Mouse (Mus musculus) lung, postnatal 0 days (tissue): ENCODE measurements around the gene Olfr1393. TPM values are rescaled to one million over a fixed set of nuclear protein-coding genes. Genes with fewer than 3 reads are reported as not detected.

Experiments
- ATAC-seq: fragments of 200-750 bp; cut with Nextera tagmentation; 2 replicates; pipeline ENCODE4 v1.8.0; 2017; ENCODE audit warnings: moderate library complexity
- DNase-seq: peaks from one replicate; pipeline ENCODE4 v3.0.0-alpha.2; 2016; ENCODE audit warnings: low spot score
- H3K27ac ChIP-seq: fragments of 300-500 bp; sonication (generic); 2 replicates; pipeline ENCODE4 v1.5.1; 2014; ENCODE audit warnings: antibody characterized with exemption, mild to moderate bottlenecking, low read length, mixed read lengths
- H3K27me3 ChIP-seq: fragments of 300-500 bp; sonication (generic); replicated peaks from 2 replicates; pipeline ENCODE4 v1.6.1; 2014; ENCODE audit warnings: low read length, mixed read lengths; ENCODE audit not compliant: insufficient read depth
- H3K36me3 ChIP-seq: fragments of 300-500 bp; sonication (generic); 2 replicates; pipeline ENCODE4 v1.6.1; 2014; ENCODE audit warnings: low read length, mixed read lengths; ENCODE audit not compliant: insufficient read depth
- H3K4me1 ChIP-seq: fragments of 300-500 bp; sonication (generic); 2 replicates; pipeline ENCODE4 v1.6.1; 2014; ENCODE audit warnings: antibody characterized with exemption, low read depth, low read length, mixed read lengths; ENCODE audit not compliant: insufficient read depth
- H3K4me2 ChIP-seq: fragments of 300-500 bp; sonication (generic); replicated peaks from 2 replicates; pipeline ENCODE4 v1.6.1; 2014; ENCODE audit warnings: low read depth, mild to moderate bottlenecking, low read length, moderate library complexity, mixed read lengths
- H3K4me3 ChIP-seq: fragments of 300-500 bp; sonication (generic); 2 replicates; pipeline ENCODE4 v1.5.1; 2014; ENCODE audit warnings: low read depth, low read length
- H3K9ac ChIP-seq: fragments of 300-500 bp; sonication (generic); replicated peaks from 2 replicates; pipeline ENCODE4 v1.6.1; 2014; ENCODE audit warnings: low read depth, mild to moderate bottlenecking
- H3K9me3 ChIP-seq: fragments of 300-500 bp; sonication (generic); 2 replicates; pipeline ENCODE4 v1.6.1; 2016; ENCODE audit warnings: low read length, mixed read lengths
- CTCF ChIP-seq: IDR thresholded peaks from 2 replicates; pipeline ENCODE4 v1.5.1; 2016; ENCODE audit warnings: antibody characterized with exemption, mild to moderate bottlenecking
- EP300 ChIP-seq: IDR thresholded peaks from 2 replicates; pipeline ENCODE4 v1.6.1; 2016; ENCODE audit warnings: antibody characterized with exemption, mild to moderate bottlenecking, control low read depth
- WGBS: fragments of 180-500 bp; shearing (Covaris S2); extraction: QIAGEN DNeasy Blood & Tissue Kit; methylation state at CpG from one replicate; pipeline ENCODE4 v1.1.7; 2014; 5-methylcytosine and 5-hydroxymethylcytosine counted together
- polyA plus RNA-seq: library from polyadenylated mRNA; unstranded; fragments of >200 nt; fragmentation: Nextera tagmentation; extraction: Ambion mirVana; gene quantifications from 2 replicates; pipeline ENCODE4 v1.2.1, GENCODE M21; 2015

The Olfr1393 gene
- polyA plus RNA-seq, 1 experiment from 2014 or later = not detected

DNA sequence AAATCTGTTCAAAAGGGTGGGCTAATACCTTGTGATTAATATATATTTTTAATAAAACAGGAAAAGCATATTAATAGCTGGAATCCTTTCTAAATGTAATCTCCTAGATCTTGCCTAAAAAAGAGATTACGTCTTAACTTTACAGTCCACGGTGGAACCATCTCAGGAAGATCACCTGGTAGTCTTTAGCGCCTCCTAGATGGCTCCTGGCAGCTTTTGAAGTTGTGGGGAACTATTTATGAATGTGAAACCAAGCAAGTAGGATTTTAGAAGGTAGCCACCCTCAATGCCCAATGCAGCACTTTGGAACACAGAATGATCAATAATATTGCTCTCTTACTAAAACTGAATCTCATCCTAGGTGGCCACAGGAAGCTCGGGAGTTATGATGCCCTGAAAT lies 37.2 kb upstream of the Olfr1393 start:
- H3K27ac ChIP-seq = no peak overlapping the region
- peaks cover 6% of the 10 kb centered on the region; the same call in 1 of the 2 replicates for H3K4me1 ChIP-seq
- TF ChIP-seq EP300 = no peak
- no peak for TF ChIP-seq CTCF
- no peak overlapping the region for H3K4me2 ChIP-seq
- H3K36me3 ChIP-seq = no peaks in the 10 kb centered on the region
- 75% methylated on average over 4 of the region's 4 CpGs for WGBS
- no peak overlapping the region for H3K9ac ChIP-seq
- no peak for DNase-seq
- H3K27me3 ChIP-seq = no peaks in the 10 kb centered on the region
- H3K9me3 ChIP-seq = no peaks in the 10 kb centered on the region
- H3K4me3 ChIP-seq = no peak overlapping the region
- ATAC-seq = no peak

DNA sequence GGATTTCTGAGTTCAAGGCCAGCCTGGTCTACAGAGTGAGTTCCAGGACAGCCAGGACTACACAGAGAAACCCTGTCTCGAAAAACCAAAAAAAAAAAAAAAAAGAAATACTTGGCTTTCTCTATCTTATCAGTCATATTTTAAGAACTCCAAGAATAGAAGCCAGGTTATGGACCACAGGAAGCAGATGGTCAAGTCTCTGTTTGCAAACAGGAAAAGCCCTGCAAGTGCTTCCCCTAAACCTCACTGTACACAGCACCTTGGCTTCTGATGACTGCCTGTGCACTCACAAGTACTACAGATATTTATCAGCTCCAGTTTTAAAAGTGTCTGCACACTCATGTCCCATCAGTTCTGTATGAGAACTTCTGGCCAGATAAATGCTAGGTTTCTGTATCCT lies 36.6 kb upstream of the Olfr1393 start:
- Histone ChIP-seq H3K27me3 (no peaks in the 10 kb centered on the region), H3K4me2 (no peak overlapping the region), H3K9ac (no peak overlapping the region), H3K4me3 (no peak overlapping the region), H3K36me3 (no peaks in the 10 kb centered on the region), H3K4me1 (peaks cover 6% of the 10 kb centered on the region; the same call in 1 of the 2 replicates), H3K9me3 (no peaks in the 10 kb centered on the region), H3K27ac (no peak overlapping the region)
- ATAC-seq (no peak), DNase-seq (peak; percentile 37)
- 38% methylated on average over 1 of the region's 1 CpGs for WGBS
- TF ChIP-seq CTCF = no peak
- peak; percentile 58 for TF ChIP-seq EP300

DNA sequence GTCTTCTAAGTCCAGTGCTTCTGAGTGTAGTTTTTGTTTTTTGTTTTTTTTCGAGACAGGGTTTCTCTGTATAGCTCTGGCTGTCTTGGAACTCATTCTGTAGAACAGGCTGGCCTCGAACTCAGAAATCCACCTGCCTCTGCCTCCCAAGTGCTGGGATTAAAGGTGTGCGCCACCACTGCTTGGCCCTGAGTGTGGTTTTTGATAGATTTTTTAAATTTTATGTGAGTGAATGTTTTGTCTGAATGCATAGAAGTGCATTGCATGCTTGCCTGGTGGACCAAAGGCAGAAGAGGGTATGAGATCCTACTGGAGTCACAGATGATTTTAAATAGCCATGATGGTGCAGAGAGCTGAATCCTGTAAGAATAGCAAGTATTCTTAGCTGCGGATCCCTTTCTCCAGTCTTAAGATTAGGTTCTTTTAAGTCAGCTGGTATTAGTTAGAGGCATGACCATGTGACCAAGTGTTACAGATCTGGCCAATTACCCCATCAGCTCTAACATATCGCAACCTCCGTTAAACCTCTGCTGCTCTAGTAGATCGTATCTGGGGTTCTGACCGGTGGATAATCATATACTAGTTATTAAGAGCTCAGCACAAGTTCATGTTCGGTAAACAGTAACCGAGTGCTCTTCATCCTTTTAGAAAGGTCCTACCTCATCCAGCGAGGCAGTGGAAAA lies 35.0 kb upstream of the Olfr1393 start:
- ATAC-seq (no peak), DNase-seq (peak; percentile 65)
- peak overlapping the region; percentile 95; the same call in 1 of the 2 replicates for H3K27ac ChIP-seq
- peaks cover 18% of the 10 kb centered on the region; the same call in 1 of the 2 replicates for H3K4me1 ChIP-seq
- no peaks in the 10 kb centered on the region for H3K36me3 ChIP-seq
- no peaks in the 10 kb centered on the region for H3K27me3 ChIP-seq
- no peaks in the 10 kb centered on the region for H3K9me3 ChIP-seq
- no peak overlapping the region for H3K9ac ChIP-seq
- H3K4me3 ChIP-seq = peak overlapping the region; percentile 52
- TF ChIP-seq EP300 = no peak
- TF ChIP-seq CTCF = no peak
- peak overlapping the region; percentile 64 for H3K4me2 ChIP-seq
- WGBS = 20% methylated on average over 11 of the region's 11 CpGs

DNA sequence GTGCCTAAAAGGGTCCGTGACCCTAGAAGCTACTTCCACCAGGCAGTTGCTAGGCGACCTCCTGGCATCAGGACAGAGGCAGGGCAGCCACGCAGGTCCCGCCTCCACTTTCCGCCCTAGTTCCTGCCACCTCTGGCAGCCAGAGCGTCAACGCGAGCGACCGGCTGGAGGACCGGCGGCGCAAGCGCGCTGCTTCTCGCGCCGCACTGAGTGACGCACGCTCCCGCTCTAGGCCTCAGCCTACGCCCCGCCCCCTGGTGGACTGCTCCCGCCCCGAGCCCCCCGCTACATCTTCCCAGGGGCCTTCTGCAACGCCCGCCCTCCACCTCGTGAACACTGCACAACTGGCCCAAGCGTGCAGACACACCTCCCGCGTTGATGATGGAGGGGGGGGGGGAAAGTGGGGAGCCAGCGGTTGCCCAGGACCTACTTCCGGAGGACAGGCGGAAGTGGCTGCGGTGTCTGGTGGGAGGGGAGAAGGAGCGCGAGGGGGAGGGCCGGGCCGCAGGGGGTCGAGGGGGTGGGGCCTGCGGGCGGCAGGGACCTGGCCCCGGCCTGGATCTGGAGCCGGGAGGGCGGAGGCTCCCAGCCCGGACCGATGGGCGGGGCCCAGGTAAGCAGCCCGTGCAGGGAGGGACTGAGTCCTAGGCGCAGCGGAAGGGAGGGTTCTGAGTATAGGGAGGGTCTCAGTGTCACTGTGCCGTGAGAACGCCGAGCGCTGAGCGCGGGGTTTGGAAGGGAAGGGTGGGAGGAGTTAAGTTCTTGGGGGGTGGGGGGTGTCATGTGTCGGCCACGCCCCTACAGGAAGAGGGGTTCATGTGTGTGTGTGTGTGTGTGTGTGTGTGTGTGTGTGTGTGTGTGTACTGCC lies 34.1 kb upstream of the Olfr1393 start, which contains the start of gene Mgat1:
Gene Mgat1, plus strand, starts transcription at position 465 of the 868 bp plus-strand sequence.
- peaks cover 22% of the 10 kb centered on the region for H3K4me1 ChIP-seq
- TF ChIP-seq EP300 = 0 out of 2 replicates have a peak, but pooled peaks have one; percentile 7
- peak; percentile 59 for TF ChIP-seq CTCF
- ATAC-seq = peak; percentile 89
- no peaks in the 10 kb centered on the region for H3K27me3 ChIP-seq
- H3K4me3 ChIP-seq = peak within 1 kb of the TSS; percentile 52
- H3K9me3 ChIP-seq = no peaks in the 10 kb centered on the region
- H3K4me2 ChIP-seq = peak within 1 kb of the TSS; percentile 64
- no peaks in the 10 kb centered on the region for H3K36me3 ChIP-seq
- WGBS = 2% methylated on average over 44 of the region's 60 CpGs
- DNase-seq = peak; percentile 99
- peak within 1 kb of the TSS; percentile 52 for H3K9ac ChIP-seq
- H3K27ac ChIP-seq = peak within 1 kb of the TSS; percentile 95

DNA sequence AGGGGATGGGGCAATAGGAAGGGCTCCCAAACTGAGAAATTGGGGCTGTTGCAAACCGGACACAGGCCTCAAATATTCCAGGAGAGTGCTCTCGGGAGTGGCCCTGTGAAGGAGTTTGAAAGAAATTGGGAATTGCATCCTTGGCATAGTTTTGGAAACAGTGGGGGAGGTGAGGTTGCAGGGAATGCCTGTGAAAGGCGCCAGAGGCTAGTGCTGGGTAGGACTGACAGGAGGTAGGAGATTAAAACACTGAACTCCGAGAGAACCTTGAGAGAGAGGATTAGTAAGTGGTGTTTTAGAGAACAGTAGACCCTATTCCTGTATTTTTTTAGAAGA lies 33.5 kb upstream of the Olfr1393 start:
- Histone ChIP-seq H3K4me2 (peak overlapping the region; percentile 64), H3K4me1 (peaks cover 28% of the 10 kb centered on the region), H3K9ac (peak overlapping the region; percentile 23; the same call in 1 of the 2 replicates), H3K36me3 (no peaks in the 10 kb centered on the region), H3K4me3 (peak overlapping the region; percentile 52), H3K27me3 (no peaks in the 10 kb centered on the region), H3K9me3 (no peaks in the 10 kb centered on the region), H3K27ac (peak overlapping the region; percentile 95)
- TF ChIP-seq EP300 (peak; percentile 11; the same call in 1 of the 2 replicates), CTCF (no peak)
- DNase-seq = no peak
- WGBS = 0% methylated on average over 4 of the region's 4 CpGs
- ATAC-seq = no peak

DNA sequence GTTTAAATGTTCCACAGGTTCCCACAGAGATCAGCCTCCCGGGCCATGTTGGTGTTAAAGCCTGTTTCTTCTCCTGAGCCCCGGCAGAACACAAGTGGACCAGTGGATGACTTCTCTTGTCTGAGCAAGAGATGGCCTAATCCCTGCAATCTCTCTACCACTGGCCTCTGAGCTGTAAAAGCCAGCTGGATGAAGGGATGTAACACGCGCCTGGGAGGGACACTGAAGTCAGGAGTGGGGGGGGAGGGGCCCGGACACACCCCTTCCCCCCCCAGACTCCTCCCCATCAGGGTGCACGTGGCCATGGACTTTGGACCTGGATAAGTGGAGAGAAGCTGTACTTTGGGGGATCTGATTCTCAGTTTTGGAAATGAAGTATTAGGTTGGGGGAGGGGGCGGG lies 32.9 kb upstream of the Olfr1393 start:
- Histone ChIP-seq H3K4me3 (no peak overlapping the region), H3K4me1 (peaks cover 34% of the 10 kb centered on the region), H3K36me3 (no peaks in the 10 kb centered on the region), H3K9ac (no peak overlapping the region), H3K27me3 (no peaks in the 10 kb centered on the region), H3K4me2 (peak overlapping the region; percentile 64), H3K9me3 (no peaks in the 10 kb centered on the region), H3K27ac (peak overlapping the region; percentile 95)
- DNase-seq (peak; percentile 69), ATAC-seq (no peak)
- TF ChIP-seq EP300 = no peak
- no peak for TF ChIP-seq CTCF
- 18% methylated on average over 7 of the region's 7 CpGs for WGBS
